8 mouse cellular contexts compared by ENCODE assay signal in genomic region chr15:98628589-98629254, GRCm38 (mm10). TPM values are rescaled to one million over a fixed set of nuclear protein-coding genes. Genes with fewer than 3 reads are reported as not detected.
DNase-seq lines count a peak whose midpoint lies in the region; ATAC-seq and TF ChIP-seq lines count a peak whose summit lies in the region.

No protein-coding gene starts in this region.

- peaks cover 94% of the 10 kb centered on the region for H3K4me1 ChIP-seq in E14TG2a.4 (replicated peaks; ENCODE audit: low read depth, low read length)
- H3K4me1 ChIP-seq in forebrain, embryonic 16.5 days (replicated peaks; ENCODE audit: control insufficient read depth, insufficient read depth, low read length): peaks cover 32% of the 10 kb centered on the region

- TF ChIP-seq CTCF in E14TG2a.4 (conservative IDR thresholded peaks at IDR 0.05; ENCODE audit: low read length): no peak

- 0 out of 2 replicates have a peak, but pooled peaks cover 3% of the 10 kb centered on the region for H3K9me3 ChIP-seq in E14TG2a.4 (ENCODE audit: low read length)
- H3K9me3 ChIP-seq in forebrain, embryonic 16.5 days (ENCODE audit: control insufficient read depth, low read length): no peaks in the 10 kb centered on the region; the same call in 1 of the 2 replicates

- peak overlapping the region; percentile 36 for H3K4me2 ChIP-seq in forebrain, embryonic 16.5 days (ENCODE audit: low read length)

- no peak overlapping the region for H3K27ac ChIP-seq in forebrain, embryonic 16.5 days (ENCODE audit: low read length)

- peaks cover 52% of the 10 kb centered on the region for H3K27me3 ChIP-seq in E14TG2a.4 (ENCODE audit: insufficient read depth, low read length)
- peaks cover 5% of the 10 kb centered on the region; the same call in 1 of the 2 replicates for H3K27me3 ChIP-seq in forebrain, embryonic 16.5 days (replicated peaks; ENCODE audit: control insufficient read depth, insufficient read depth, low read length)

- H3K4me3 ChIP-seq in E14TG2a.4 (replicated peaks; ENCODE audit: low read length): peak overlapping the region; percentile 58
- H3K4me3 ChIP-seq in forebrain, embryonic 16.5 days (replicated peaks; ENCODE audit: low read length): peak overlapping the region; percentile 7; the same call in 1 of the 2 replicates

- no peaks in the 10 kb centered on the region for H3K36me3 ChIP-seq in E14TG2a.4 (ENCODE audit: insufficient read depth, low read length)
- no peaks in the 10 kb centered on the region for H3K36me3 ChIP-seq in forebrain, embryonic 16.5 days (ENCODE audit: control insufficient read depth, insufficient read depth)

- H3K9ac ChIP-seq in forebrain, embryonic 16.5 days (replicated peaks; ENCODE audit: low read depth, low read length): peak overlapping the region; percentile 40; the same call in 1 of the 2 replicates

- ATAC-seq in frontal cortex, adult (ENCODE audit: low TSS enrichment): peak; percentile 26; the same call in 1 of the 2 replicates
- ATAC-seq in forebrain, embryonic 16.5 days: peak; percentile 39
- ATAC-seq in megakaryocyte progenitor cell, adult 5-6 weeks (replicated peaks; ENCODE audit: poor library complexity): no peak

- DNase-seq in frontal cortex, postnatal 14 days (ENCODE audit: low spot score in 2 of 2): no peak
- peak; percentile 62 for DNase-seq in lung, postnatal 10 days
- no peak for DNase-seq in cerebellum, adult 8-10 months
- no peak for DNase-seq in kidney, postnatal 14 days

- WGBS in forebrain, embryonic 16.5 days: 8% methylated on average over 20 of the region's 20 CpGs

RNA-seq across cellular contexts. Expression of gene Cacnb3, which starts 1.9 kb away (rescaled TPM):
- 138 and 168 TPM in 2 replicates for polyA plus RNA-seq in forebrain, embryonic 16.5 days (2015; fragmentation: Nextera tagmentation; extraction: Ambion mirVana)
- not detected in 2 replicates for total RNA-seq in megakaryocyte progenitor cell, adult 5-6 weeks (2015)
- not detected in 2 replicates for total RNA-seq in megakaryocyte progenitor cell, adult 5-6 weeks (2017)

RNA-seq across cellular contexts. Expression of gene Adcy6, which starts 18.8 kb away (rescaled TPM):
- polyA plus RNA-seq in forebrain, embryonic 16.5 days (2015; fragmentation: Nextera tagmentation; extraction: Ambion mirVana): 11.2 and 16.1 TPM in 2 replicates
- 2.2 and 3.1 TPM in 2 replicates for total RNA-seq in megakaryocyte progenitor cell, adult 5-6 weeks (2015)
- total RNA-seq in megakaryocyte progenitor cell, adult 5-6 weeks (2017): 6.7 and 7.7 TPM in 2 replicates

RNA-seq across cellular contexts. Expression of gene Ddx23, which starts 34.0 kb away (rescaled TPM):
- 17.6 and 25.5 TPM in 2 replicates for polyA plus RNA-seq in forebrain, embryonic 16.5 days (2015; fragmentation: Nextera tagmentation; extraction: Ambion mirVana)
- total RNA-seq in megakaryocyte progenitor cell, adult 5-6 weeks (2015): 22.1 and 25.0 TPM in 2 replicates
- total RNA-seq in megakaryocyte progenitor cell, adult 5-6 weeks (2017): 88.0 and 121 TPM in 2 replicates

RNA-seq across cellular contexts. Expression of gene Rnd1, which starts 48.5 kb away (rescaled TPM):
- polyA plus RNA-seq in forebrain, embryonic 16.5 days (2015; fragmentation: Nextera tagmentation; extraction: Ambion mirVana): 15.5 and 16.4 TPM in 2 replicates
- 1.1 and 1.7 TPM in 2 replicates for total RNA-seq in megakaryocyte progenitor cell, adult 5-6 weeks (2015)
- total RNA-seq in megakaryocyte progenitor cell, adult 5-6 weeks (2017): 3.3 and 3.5 TPM in 2 replicates

RNA-seq across cellular contexts. Expression of gene 4930415O20Rik, which starts 57.9 kb away (rescaled TPM):
- polyA plus RNA-seq in forebrain, embryonic 16.5 days (2015; fragmentation: Nextera tagmentation; extraction: Ambion mirVana): 0.56 TPM in 1 of 2 replicates, not detected in the other
- total RNA-seq in megakaryocyte progenitor cell, adult 5-6 weeks (2015): not detected in 2 replicates
- not detected in 2 replicates for total RNA-seq in megakaryocyte progenitor cell, adult 5-6 weeks (2017)
